Mouse (Mus musculus): ENCODE results near the gene Nsun7.

GRCm38 (mm10) chr5:66327949-66328726 lies 68.4 kb downstream of the Nsun7 start:
- TF ChIP-seq CTCF (IDR thresholded peaks at IDR 0.05; ENCODE audit: borderline replicate concordance, insufficient read depth, low read length) (no peak), POLR2A (IDR thresholded peaks at IDR 0.05; ENCODE audit: low read depth, low read length) (no peak)
